Mouse (Mus musculus) 416B (cell line): ENCODE data around the gene Prex1.

ENCODE experiments used
- DNase-seq: peaks from one replicate; pipeline ENCODE4 v3.0.0; 2011; ENCODE audit warnings: low read depth

Gene Prex1

GRCm38 (mm10) chr2:166635521-166635920, 78.1 kb downstream of the Prex1 start:
- no peak for DNase-seq

- DNase-seq = no peak
Observed at GRCm38 (mm10) chr2:166632571-166633361, 80.9 kb downstream of the Prex1 start.

- no peak for DNase-seq
Observed at GRCm38 (mm10) chr2:166631621-166632171, 81.9 kb downstream of the Prex1 start.

- no peak for DNase-seq
Observed at GRCm38 (mm10) chr2:166631189-166631588, 82.4 kb downstream of the Prex1 start.

- peak; percentile 98 for DNase-seq
Observed at GRCm38 (mm10) chr2:166629941-166630674, 83.5 kb downstream of the Prex1 start.

GRCm38 (mm10) chr2:166627578-166627977, 86.1 kb downstream of the Prex1 start:
- no peak for DNase-seq

GRCm38 (mm10) chr2:166625219-166625618, 88.4 kb downstream of the Prex1 start:
- no peak for DNase-seq

GRCm38 (mm10) chr2:166623081-166623567, 90.5 kb downstream of the Prex1 start:
- no peak for DNase-seq

- no peak for DNase-seq
Observed at GRCm38 (mm10) chr2:166622590-166622989, 91.0 kb downstream of the Prex1 start.

- no peak for DNase-seq
Observed at GRCm38 (mm10) chr2:166622079-166622478, 91.6 kb downstream of the Prex1 start.

GRCm38 (mm10) chr2:166620529-166621466, 92.8 kb downstream of the Prex1 start:
- DNase-seq = peak; percentile 99

- no peak for DNase-seq
Observed at GRCm38 (mm10) chr2:166619906-166620490, 93.6 kb downstream of the Prex1 start.

GRCm38 (mm10) chr2:166619270-166619669, 94.4 kb downstream of the Prex1 start:
- no peak for DNase-seq

- DNase-seq = no peak
Observed at GRCm38 (mm10) chr2:166617706-166618105, 95.9 kb downstream of the Prex1 start.

GRCm38 (mm10) chr2:166615338-166616075, 98.1 kb downstream of the Prex1 start:
- peak; percentile 16 for DNase-seq

- DNase-seq = peak; percentile 62
Observed at GRCm38 (mm10) chr2:166610271-166610670, 103.4 kb downstream of the Prex1 start.

GRCm38 (mm10) chr2:166608509-166608908, 105.1 kb downstream of the Prex1 start:
- DNase-seq = no peak

GRCm38 (mm10) chr2:166606481-166607245, 107.0 kb downstream of the Prex1 start:
- peak; percentile 41 for DNase-seq

- no peak for DNase-seq
Observed at GRCm38 (mm10) chr2:166606053-166606452, 107.6 kb downstream of the Prex1 start.
